Comparison of ENCODE assay signal across 8 mouse cellular contexts in the genomic region with DNA sequence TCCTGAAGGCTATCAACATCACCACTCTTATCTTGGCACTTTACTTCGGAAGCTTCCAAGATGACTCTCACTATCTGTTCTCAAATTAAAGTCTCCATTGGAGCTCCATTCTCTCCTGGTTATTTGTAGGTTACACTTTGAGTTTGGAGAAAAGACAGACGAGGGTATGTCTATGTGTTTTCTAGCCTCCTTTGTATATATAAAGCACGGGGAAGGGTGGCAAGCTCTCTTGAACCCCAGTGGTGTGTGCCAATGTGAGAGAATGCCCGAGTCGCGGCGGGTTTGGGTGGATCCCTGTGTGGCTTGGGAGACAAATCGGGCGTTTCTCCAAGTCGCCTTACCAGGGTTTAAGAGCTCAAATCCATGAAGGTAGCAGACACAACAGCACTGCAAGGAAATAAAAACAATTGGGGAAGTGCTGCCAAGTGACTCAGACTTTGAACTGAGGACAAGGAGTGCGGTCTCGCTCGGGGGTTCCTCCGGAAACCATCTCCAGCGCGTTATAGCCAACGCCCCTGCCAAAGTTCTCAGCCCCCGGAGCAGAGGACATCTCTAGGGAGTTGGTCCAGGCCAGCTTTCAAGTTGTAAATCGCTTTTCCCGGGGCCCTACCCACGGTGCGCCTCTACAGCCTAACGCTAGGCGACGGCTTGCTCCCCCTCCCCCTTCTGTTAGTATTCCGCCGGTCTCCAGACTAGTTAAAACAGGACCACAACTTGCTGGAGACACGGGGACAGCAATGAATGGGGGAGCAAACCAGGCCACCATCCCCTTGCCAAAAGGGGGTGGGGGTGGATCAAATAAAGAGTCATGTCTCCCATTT. TPM values are rescaled to one million over a fixed set of nuclear protein-coding genes. Genes with fewer than 3 reads are reported as not detected.
DNase-seq lines count a peak whose midpoint lies in the region; ATAC-seq lines count a peak whose summit lies in the region.

No protein-coding gene starts in this region.

- intact Hi-C loops in heart, postnatal 25 days (cut with DNase I): loop anchor here (5.0 to 10.0 kb wide), 3 partner anchors 1109 to 1499 kb away; no protein-coding TSS in a partner anchor

- H3K4me1 ChIP-seq in lung, embryonic 15.5 days: peaks cover 48% of the 10 kb centered on the region

- peak; percentile 22 for DNase-seq in urinary bladder, postnatal 25 days (ENCODE audit: low spot score)
- DNase-seq in urinary bladder, postnatal 10 days (ENCODE audit: low spot score): no peak
- DNase-seq in heart, postnatal 25 days (ENCODE audit: low spot score): peak; percentile 64
- peak; percentile 67 to 80 for DNase-seq in kidney, postnatal 4 days
- peak; percentile 25 for DNase-seq in ovary, postnatal 14 days (ENCODE audit: low spot score)

- H3K4me2 ChIP-seq in lung, embryonic 15.5 days: peak overlapping the region; percentile 77

- no peaks in the 10 kb centered on the region for H3K9me3 ChIP-seq in lung, embryonic 15.5 days

- H3K27me3 ChIP-seq in lung, embryonic 15.5 days: peaks cover 23% of the 10 kb centered on the region; the same call in 1 of the 2 replicates

- ATAC-seq in frontal cortex, adult (ENCODE audit: low TSS enrichment): 0 out of 2 replicates have a peak, but pooled peaks have one; percentile 4
- ATAC-seq in lung, embryonic 15.5 days (ENCODE audit: borderline replicate concordance, extremely low read depth, low FRiP score, low TSS enrichment): no peak
- no peak for ATAC-seq in inflammation-experienced regulatory T-cells, adult 6 months

- 1% methylated on average over 28 of the region's 28 CpGs for WGBS in lung, embryonic 15.5 days

- H3K9ac ChIP-seq in lung, embryonic 15.5 days: peak overlapping the region; percentile 71

- H3K27ac ChIP-seq in lung, embryonic 15.5 days: no peak overlapping the region

- H3K4me3 ChIP-seq in lung, embryonic 15.5 days: peak overlapping the region; percentile 68

- no peaks in the 10 kb centered on the region for H3K36me3 ChIP-seq in lung, embryonic 15.5 days

RNA-seq across cellular contexts. Expression of a gene that starts 1.8 kb away (rescaled TPM):
- 1 to 10 TPM; 7.6 to 9.4 TPM for total RNA-seq in heart, postnatal 25 days (2021)
- polyA plus RNA-seq in lung, embryonic 15.5 days (2015; fragmentation: Nextera tagmentation; extraction: Ambion mirVana): 14.2 and 14.6 TPM in 2 replicates
- under 1 TPM in 2 of 3 experiments, not detected in 1; 0.12 to 0.13 TPM for polyA plus RNA-seq in inflammation-experienced regulatory T-cells, adult 6 months (2017; shearing (Covaris generic))

Comparison
In these comparisons a context has a peak if more than half of its experiments do, and no peak if none do; other contexts are left out.
1. RNA of a gene that starts 1.8 kb away (polyA plus RNA-seq): 14.2 to 14.6 TPM in lung, embryonic 15.5 days; 0.12 to 0.13 TPM in inflammation-experienced regulatory T-cells, adult 6 months; every median in the first group is over 10 times any median in the second.